Mouse (Mus musculus) gastrocnemius, postnatal 4 days (tissue): ENCODE measurements at regions not wholly inside any gene's neighbourhood (a gene's known extent, or its start where the extent isn't known, plus 50 kb on each side); places are given as distances from the start of the nearest gene placed in this dataset.
"Not testable (repeated sequence)": the region's sequence is repeated elsewhere in the genome, so short reads cannot be mapped to it uniquely, and the experiment has no call there.

Source experiments
- DNase-seq, 2 experiments: peaks; one replicate each; pipeline ENCODE4 v3.0.0; 2021 to 2022; ENCODE audit warnings: low spot score in 2 of 2, mixed read lengths in 2 of 2

- DNase-seq = not testable (repeated sequence)
These were observed 116.8 kb downstream of the Rfpl4b start for GRCm38 (mm10) chr10:38704762-38705130.

- DNase-seq = peak; percentile 17 to 62
These were observed 117.4 kb downstream of the Rfpl4b start for GRCm38 (mm10) chr10:38703954-38704761.

GRCm38 (mm10) chr10:38677453-38677852 is 144.1 kb downstream of the Rfpl4b start:
- DNase-seq = no peak

DNA sequence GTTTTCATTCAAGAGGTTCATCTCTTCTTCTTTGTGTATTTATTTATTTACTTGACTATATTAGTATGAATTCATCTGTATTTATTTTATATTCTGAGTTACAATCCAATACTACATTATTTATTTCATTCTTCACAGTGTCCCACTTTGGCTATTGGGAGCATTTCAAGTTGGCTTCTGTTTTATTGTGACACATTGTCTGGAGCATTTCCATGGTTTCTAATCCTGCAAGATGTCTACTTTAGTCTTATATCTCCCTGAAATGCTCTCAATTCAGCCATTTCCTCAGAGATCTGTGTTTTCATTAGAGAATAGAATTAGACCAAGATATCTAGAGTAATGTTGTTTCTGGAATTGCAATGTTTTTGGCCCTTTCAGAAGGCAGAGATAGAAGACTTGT is 153.0 kb downstream of the Rfpl4b start:
- no peak for DNase-seq

DNA sequence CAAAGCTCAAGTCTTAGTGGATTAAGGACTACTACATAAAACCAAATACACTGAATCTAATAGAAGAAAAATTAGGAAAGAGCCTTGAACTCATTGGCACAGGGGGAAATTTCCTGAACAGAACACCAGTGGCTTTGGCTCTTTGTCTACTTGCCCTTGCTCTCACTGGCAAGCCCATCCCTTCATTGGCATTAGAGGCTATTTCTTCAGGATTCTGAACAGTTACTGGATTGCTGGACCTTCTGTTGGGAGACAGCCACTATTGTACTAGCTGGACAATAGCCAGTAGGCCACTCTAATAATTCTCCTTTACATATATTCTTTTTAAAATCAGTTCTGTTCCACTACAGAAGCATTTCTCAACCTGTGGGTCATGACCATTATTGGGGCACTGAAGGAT is 153.7 kb downstream of the Rfpl4b start:
- no peak for DNase-seq

DNA sequence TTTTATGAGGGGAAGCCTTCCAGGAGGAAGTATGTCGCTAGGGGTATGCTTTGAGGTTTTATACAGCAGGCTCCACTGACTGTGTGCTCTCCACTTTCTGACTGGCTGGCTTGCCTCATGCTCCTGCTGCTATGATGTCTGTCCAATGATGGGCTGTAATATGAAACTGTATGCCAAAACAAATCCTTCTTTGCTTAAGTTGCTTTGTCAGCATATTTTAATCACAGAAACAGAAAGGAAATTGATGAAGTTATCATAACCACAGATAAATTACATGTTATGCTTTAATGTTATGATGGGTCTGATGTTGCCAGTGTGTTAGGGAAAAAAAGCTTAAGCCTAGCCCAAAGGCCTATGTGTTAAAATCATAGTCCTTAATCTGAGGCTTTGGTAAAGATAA is 185.9 kb downstream of the Rfpl4b start:
- DNase-seq = no peak

- no peak for DNase-seq
These were observed 191.6 kb downstream of the Rfpl4b start for GRCm38 (mm10) chr10:38629907-38630505.

- DNase-seq = no peak
These were observed 198.2 kb downstream of the Rfpl4b start for GRCm38 (mm10) chr10:38623399-38623798.

DNA sequence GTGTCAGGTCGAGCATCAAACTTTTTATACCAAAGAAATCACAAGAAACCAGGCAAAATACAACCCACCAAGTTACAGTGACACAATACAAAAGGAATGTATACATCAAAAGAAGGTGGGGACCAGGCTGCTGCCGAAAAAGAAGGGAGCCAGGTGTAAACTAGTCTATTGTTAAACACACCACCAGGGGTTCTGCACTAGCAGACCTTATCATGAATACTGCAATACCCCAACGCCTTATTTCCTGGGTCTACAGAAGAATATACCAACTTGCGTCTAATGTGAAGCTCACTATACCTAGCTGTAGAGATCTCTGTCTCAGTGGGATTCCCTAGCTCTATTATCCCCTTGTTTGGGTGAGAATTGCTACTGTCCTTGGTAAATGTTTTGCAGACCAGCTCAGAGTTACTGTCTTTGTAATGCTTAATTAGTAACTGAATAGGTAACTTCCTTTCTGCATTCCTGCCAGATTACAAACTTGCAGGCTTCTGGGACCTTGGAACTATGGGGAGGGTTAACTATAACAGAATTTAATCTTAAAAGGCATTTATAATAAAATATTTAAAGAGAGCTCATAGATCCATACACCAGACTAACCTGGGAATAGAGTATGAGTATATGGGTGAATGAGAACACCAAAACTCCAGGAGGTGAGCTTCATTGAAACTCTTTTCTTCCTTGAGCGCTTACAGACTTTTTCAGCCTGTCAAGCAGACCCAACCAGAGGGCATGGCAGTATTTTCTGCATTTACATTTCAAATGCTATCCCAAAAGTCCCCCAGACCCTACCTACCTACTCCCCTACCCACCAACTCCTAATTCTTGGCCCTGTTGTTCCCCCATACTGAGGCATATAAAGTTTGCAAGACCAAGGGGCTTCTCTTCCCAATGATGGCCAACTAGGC is 211.7 kb downstream of the Rfpl4b start:
- DNase-seq = no peak

DNA sequence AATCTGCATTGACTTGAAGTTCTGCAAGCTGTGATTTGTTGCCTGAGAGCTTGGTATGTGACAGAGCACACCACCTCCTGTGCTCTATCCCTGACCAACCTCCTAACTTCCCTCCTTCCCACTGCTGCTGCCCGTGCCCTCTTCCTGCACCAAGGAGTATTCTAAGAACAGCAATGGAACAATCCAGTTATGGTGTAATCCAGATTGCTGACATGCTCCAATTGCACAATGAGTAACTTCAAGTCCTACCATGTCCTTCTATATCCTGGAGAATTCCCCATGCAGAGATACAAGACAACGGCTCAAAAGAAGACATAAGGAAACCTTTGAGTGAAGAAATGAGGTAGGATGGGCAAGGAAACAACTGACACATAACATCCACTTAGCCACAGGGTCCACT is 235.5 kb downstream of the Rfpl4b start:
- no peak for DNase-seq

- DNase-seq = no peak
These were observed 245.9 kb downstream of the Rfpl4b start for GRCm38 (mm10) chr10:38575726-38576125.

- DNase-seq = no peak
These were observed 247.9 kb downstream of the Rfpl4b start for GRCm38 (mm10) chr10:38573728-38574127.

DNA sequence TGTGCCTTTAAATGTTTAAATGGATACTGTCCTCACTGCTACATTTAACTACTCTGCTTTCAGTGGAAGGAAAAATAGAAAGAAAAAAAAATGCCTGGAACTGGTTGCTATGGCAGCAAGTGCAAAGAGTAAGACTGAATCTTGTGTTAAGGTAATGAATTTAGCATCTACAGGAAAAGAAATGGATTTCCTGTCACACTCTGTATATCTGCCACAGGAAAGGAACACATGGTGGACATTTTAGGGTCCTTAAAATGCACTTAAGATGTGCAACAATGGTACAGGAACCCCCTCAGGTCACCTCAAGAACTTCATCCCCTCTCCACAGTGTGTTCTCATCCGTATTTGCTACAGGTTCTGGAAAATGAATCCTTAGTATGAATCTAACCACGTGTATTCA is 248.4 kb downstream of the Rfpl4b start:
- no peak for DNase-seq

- DNase-seq = no peak
These were observed 254.3 kb downstream of the Rfpl4b start for GRCm38 (mm10) chr10:38567270-38567669.

GRCm38 (mm10) chr10:38566361-38566760 is 255.2 kb downstream of the Rfpl4b start:
- no peak for DNase-seq

GRCm38 (mm10) chr10:38555040-38555439 is 266.5 kb downstream of the Rfpl4b start:
- DNase-seq = no peak

DNA sequence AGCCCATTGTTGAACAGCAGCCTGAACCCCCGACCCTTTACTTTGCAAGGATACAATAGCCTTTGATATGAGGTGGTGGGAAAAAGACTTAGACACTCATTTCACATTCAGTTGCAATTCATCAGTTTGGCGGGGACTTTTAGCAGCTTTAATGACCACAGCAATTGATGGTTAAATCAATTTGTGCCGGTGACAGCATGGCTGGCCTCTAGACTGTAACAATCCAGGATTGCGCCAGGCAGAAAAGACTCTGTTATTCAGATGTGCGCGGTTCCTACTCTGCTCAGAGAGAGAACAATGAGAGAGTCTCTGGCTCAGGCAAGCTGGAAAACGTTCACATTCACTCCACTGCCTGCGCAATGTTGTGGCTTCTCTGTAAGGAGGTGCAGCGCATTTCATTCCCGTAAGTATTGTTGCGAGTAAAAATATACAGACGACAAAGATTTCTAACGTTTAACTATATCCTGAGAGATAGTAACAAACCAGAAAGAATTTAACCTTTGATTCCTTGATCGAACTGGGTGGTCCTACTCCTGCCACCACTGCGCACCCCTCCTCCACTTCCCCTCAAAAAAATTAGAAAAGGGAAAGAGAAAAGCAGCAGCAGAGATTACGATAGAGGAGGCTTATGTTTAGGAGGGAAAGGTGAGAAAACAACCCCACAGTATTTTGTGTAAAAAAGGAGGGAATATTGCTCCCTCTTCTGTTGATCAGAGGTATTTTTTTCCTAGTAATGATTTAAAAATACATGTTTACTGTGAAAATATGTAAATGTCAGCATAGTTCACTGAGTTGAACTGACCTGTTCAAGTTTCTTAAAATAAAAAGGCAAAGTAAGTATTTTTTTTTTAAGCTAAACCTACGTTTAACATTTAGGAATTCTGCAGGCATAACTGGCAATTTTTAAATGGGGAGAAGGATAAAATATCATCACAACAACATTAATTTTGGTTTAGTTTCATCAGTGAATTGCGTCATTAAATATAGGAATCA is 267.6 kb downstream of the Rfpl4b start:
- peak in 1 of 2 experiments; percentile 51 for DNase-seq

GRCm38 (mm10) chr10:38553326-38553687 is 268.3 kb downstream of the Rfpl4b start:
- no peak for DNase-seq

- DNase-seq = no peak
These were observed 269.1 kb downstream of the Rfpl4b start for GRCm38 (mm10) chr10:38552350-38553076.

DNA sequence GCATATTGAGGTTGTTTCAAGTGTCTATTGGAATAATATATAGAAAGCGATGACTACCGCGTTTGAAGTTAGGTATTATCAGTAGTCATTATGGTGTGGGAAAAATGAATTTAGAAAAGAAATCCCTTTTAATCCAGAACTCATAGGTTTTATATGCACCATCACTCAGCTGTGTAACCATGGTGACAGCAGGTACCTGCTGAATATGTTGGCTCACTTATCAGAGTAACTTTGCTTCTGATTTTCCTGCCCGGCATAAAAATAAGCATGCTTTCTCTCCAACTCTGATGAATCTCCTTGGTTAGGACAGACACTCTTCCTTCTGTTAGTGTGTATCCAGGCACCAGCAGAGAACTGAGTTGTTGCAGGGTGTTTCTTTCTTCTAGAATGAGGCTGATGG is 281.5 kb downstream of the Rfpl4b start:
- DNase-seq = no peak
